Mouse (Mus musculus) neural tube, embryonic 13.5 days (tissue): ENCODE data around the gene Ogfod3. TPM values are rescaled to one million over a fixed set of nuclear protein-coding genes. Genes with fewer than 3 reads are reported as not detected.

ENCODE experiments used
- ATAC-seq: fragments of 200-750 bp; cut with Nextera tagmentation; 2 replicates; pipeline ENCODE4 v1.8.0; 2017; ENCODE audit warnings: low read depth, mild to moderate bottlenecking, moderate TSS enrichment, moderate library complexity
- H3K27ac ChIP-seq: fragments of 300-500 bp; sonication (generic); replicated peaks from 2 replicates; pipeline ENCODE4 v1.5.1; 2015; ENCODE audit warnings: moderate library complexity, mild to moderate bottlenecking, inconsistent platforms
- H3K27me3 ChIP-seq: fragments of 300-500 bp; sonication (generic); 2 replicates; pipeline ENCODE4 v1.6.1; 2015; ENCODE audit warnings: mild to moderate bottlenecking, inconsistent platforms
- H3K36me3 ChIP-seq: fragments of 300-500 bp; sonication (generic); 2 replicates; pipeline ENCODE4 v1.6.1; 2015; ENCODE audit warnings: mild to moderate bottlenecking, inconsistent platforms
- H3K4me1 ChIP-seq: fragments of 300-500 bp; sonication (generic); replicated peaks from 2 replicates; pipeline ENCODE4 v1.6.1; 2015; ENCODE audit warnings: inconsistent platforms
- H3K4me2 ChIP-seq: fragments of 300-500 bp; sonication (generic); 2 replicates; pipeline ENCODE4 v1.6.1; 2015; ENCODE audit warnings: inconsistent platforms, mild to moderate bottlenecking, moderate library complexity
- H3K4me3 ChIP-seq: fragments of 300-500 bp; sonication (generic); 2 replicates; pipeline ENCODE4 v1.5.1; 2015; ENCODE audit warnings: mild to moderate bottlenecking, inconsistent platforms
- H3K9ac ChIP-seq: fragments of 300-500 bp; sonication (generic); 2 replicates; pipeline ENCODE4 v1.6.1; 2015; ENCODE audit warnings: moderate library complexity, mild to moderate bottlenecking, inconsistent platforms
- H3K9me3 ChIP-seq: fragments of 300-500 bp; sonication (generic); 2 replicates; pipeline ENCODE4 v1.6.1; 2016; ENCODE audit warnings: inconsistent platforms
- WGBS: fragments of 180-500 bp; shearing (Covaris S2); methylation state at CpG from one replicate; pipeline ENCODE4 v1.1.7; 2015; 5-methylcytosine and 5-hydroxymethylcytosine counted together
- polyA plus RNA-seq: library from polyadenylated mRNA; unstranded; fragments of >200 nt; fragmentation: Nextera tagmentation; extraction: Ambion mirVana; gene quantifications from 2 replicates; pipeline ENCODE4 v1.2.1, GENCODE M21; 2015

The Ogfod3 gene
- 26.3 and 28.8 TPM in 2 replicates for polyA plus RNA-seq

DNA sequence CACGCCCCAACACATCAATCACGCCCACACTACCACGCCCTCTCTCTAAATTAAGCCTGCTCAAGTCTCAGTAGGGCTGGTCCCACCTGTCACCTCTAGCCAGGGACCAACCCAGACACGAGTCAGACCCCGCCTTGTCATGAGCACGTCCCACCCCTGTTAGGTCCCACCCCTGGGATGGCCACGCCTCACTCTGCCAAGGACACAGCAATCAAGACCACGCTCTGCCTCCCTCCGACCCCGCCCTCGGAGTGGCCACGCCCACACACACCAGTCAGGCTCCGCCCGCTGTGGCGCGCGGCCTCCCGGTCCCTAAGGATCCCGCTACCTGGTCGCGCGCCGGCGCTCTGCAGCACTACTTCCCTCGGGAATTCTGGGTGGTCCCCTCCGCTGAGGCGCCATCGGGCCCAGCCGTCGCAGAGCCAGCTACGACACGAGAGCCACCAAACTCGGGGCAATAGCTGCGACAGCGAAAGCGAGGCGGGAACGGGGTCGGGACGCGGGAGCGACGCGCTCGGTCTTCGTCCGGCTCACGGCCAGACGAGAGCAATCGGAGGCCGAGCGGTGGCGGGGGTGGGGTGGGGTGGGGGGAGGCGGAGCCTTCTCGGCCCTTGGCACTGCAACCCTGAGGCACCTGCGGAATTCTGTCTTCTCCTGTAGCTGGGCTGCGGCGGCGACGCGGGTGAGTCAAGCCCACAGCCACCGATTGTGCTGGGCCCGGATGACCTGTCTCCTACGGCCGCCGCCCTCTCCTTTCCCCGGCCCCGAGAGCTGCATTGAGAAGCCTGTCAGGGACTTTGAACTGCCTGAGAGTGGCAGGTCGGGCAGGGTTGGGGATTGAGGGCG, at the start of gene Ogfod3, which contains the start of gene Hexdc:
Ogfod3 (minus strand) TSS at position 551 of the 846 bp plus-strand sequence.
Hexdc (plus strand) TSS at position 273 of the 846 bp plus-strand sequence.
- Histone ChIP-seq H3K4me1 (peaks cover 16% of the 10 kb centered on the region), H3K9ac (peak within 1 kb of the TSS; percentile 86), H3K27me3 (no peaks in the 10 kb centered on the region), H3K4me3 (peak within 1 kb of the TSS; percentile 75), H3K27ac (peak within 1 kb of the TSS; percentile 88), H3K36me3 (0 out of 2 replicates have a peak, but pooled peaks cover 13% of the 10 kb centered on the region), H3K4me2 (peak within 1 kb of the TSS; percentile 76), H3K9me3 (no peaks in the 10 kb centered on the region)
- ATAC-seq: peak; percentile 97
- under 1% methylated on average over 70 of the region's 70 CpGs for WGBS

DNA sequence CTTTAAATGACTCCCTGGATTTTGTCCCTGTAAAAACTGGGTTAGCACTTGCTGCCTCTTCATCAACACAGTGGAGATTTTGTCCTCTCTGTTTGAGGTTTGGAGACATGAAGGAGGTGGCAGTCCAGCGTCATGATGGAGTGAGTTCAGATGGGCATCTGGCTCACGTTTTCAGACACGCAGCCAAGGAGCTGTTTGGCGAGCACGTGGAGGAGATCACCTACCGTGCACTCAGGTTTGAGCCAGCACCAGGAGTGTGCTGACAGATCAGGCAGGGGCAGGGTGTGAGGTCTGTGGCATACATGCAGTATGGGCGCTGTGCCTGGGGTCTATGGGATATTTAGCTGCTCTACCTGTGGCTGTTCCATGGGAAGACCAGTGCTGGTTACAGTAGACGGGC, 45.7 kb upstream of the Ogfod3 start:
- Histone ChIP-seq H3K9ac (no peak overlapping the region), H3K9me3 (no peaks in the 10 kb centered on the region), H3K36me3 (peaks cover 97% of the 10 kb centered on the region), H3K27me3 (no peaks in the 10 kb centered on the region), H3K4me3 (no peak overlapping the region), H3K4me2 (no peak overlapping the region), H3K4me1 (no peaks in the 10 kb centered on the region), H3K27ac (no peak overlapping the region)
- ATAC-seq: no peak
- 88% methylated on average over 8 of the region's 8 CpGs for WGBS

DNA sequence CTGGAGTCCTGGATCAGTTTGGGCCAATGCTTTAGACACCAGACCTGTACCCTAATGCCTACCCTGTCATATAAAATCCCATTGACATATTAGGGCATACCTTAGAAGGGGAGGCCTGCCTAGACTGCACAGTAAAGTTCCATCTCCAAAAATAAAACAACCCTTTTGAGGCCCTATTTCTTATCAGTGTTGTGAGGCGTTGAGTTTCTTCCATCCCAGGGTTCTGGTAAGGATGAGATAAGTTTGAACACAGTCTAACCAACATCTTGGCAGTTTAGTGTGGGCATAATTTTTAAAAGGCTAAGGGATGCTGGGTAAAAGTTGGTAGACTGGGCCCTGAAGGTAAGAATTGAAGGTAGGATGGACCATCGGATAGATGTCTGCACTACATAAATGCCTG, 35.2 kb upstream of the Ogfod3 start:
- H3K36me3 ChIP-seq: peaks cover 56% of the 10 kb centered on the region
- no peak for ATAC-seq
- 93% methylated on average over 2 of the region's 2 CpGs for WGBS

DNA sequence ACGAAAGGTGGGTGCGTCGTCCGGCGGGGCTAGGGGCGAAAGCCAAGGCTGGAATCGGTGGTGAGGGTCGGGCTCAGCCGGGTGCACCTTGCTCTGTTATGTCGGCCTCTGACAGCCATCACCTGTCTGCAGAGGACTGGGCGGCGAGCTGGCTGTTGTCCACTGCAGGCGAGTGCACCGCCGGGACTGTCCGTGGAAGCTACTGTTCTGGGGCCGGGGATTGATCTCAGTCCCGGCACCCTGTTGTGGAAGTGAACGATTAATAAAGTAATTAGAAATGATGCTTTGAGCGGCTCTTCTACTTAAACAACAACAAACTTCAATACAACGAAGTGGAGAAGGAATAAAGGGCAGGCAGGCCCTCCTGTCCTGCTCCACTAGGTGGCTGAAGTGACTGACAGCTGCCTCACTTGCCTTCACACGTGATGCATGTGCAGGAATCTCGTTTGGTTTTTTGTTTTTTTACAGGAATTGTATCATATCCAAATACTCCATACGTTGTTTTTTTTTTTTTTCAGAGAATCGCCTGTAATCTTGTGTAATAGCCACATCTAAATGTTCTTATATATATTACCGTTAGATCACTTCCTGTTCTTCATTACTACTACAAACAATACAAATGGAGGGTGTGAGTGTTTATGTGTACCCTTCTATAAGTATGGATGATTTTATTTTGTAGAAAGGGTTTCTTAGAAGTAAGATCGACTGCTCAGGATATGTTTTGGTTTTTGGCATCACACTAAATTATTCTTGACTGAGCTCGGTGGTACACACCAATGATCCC, 33.0 kb upstream of the Ogfod3 start:
- H3K4me2 ChIP-seq: peak overlapping the region; percentile 76
- WGBS: 4% methylated on average over 28 of the region's 28 CpGs

More for the DNA sequence above, 35.2 kb upstream of the Ogfod3 start:
- no peak overlapping the region for H3K9ac ChIP-seq
- no peaks in the 10 kb centered on the region for H3K27me3 ChIP-seq
- peak overlapping the region; percentile 76; the same call in 1 of the 2 replicates for H3K4me2 ChIP-seq
- peaks cover 51% of the 10 kb centered on the region for H3K4me1 ChIP-seq
- no peak overlapping the region for H3K4me3 ChIP-seq
- no peak overlapping the region for H3K27ac ChIP-seq
- H3K9me3 ChIP-seq: no peaks in the 10 kb centered on the region

DNA sequence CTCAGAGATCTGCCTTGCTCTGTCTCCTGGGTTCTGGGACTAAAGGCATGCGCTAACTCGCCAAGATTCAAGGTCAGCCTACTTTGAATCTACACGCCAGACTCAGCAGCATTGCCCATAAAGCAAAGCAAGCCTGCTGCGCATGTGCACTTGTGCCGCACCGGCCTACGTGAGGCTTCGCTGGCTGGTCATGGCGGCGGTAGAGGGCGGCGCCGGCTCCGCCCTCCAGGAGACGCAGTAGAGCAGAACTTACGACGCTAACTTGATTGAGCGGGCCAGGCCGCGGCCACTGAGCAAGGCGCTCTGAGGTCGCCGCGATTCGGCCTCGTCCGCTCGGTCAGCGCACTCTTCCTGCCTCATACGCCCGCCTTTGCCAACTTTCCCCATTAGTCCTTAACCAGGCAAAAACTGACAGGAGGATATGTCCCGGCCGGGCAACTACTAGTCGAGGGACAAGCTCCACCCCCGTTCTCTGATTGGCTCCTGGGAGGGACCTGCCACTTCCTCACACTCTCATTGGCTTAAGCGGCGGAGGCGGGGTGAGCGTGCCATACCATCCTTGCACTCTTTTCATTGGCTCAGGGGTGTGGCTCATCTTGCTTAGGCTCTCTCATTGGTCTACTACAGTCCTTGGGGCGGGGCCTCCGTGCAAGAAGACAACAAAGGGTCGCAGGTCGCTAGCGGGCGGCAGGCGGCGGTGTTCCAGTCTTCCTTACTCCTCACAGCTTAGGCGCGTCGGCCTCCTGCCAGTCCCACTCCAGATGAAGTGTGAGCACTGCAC, 32.2 kb upstream of the Ogfod3 start, which contains the start of gene Narf:
Narf (plus strand) TSS at position 690 of the 781 bp plus-strand sequence.
- Histone ChIP-seq H3K9ac (peak within 1 kb of the TSS; percentile 93), H3K36me3 (peaks cover 28% of the 10 kb centered on the region), H3K27me3 (no peaks in the 10 kb centered on the region), H3K4me3 (peak within 1 kb of the TSS; percentile 84), H3K9me3 (no peaks in the 10 kb centered on the region), H3K4me1 (peaks cover 45% of the 10 kb centered on the region), H3K27ac (peak within 1 kb of the TSS; percentile 99), H3K4me2 (peak within 1 kb of the TSS; percentile 76)
- WGBS: under 1% methylated on average over 50 of the region's 50 CpGs
- peak; percentile 100 for ATAC-seq

More for the DNA sequence above, 33.0 kb upstream of the Ogfod3 start:
- ATAC-seq: peak; percentile 18; the same call in 1 of the 2 replicates
- no peaks in the 10 kb centered on the region for H3K9me3 ChIP-seq
- H3K4me3 ChIP-seq: peak overlapping the region; percentile 84
- H3K9ac ChIP-seq: peak overlapping the region; percentile 93
- peaks cover 51% of the 10 kb centered on the region for H3K4me1 ChIP-seq
- no peaks in the 10 kb centered on the region for H3K27me3 ChIP-seq
- H3K27ac ChIP-seq: peak overlapping the region; percentile 99
- H3K36me3 ChIP-seq: peaks cover 36% of the 10 kb centered on the region

DNA sequence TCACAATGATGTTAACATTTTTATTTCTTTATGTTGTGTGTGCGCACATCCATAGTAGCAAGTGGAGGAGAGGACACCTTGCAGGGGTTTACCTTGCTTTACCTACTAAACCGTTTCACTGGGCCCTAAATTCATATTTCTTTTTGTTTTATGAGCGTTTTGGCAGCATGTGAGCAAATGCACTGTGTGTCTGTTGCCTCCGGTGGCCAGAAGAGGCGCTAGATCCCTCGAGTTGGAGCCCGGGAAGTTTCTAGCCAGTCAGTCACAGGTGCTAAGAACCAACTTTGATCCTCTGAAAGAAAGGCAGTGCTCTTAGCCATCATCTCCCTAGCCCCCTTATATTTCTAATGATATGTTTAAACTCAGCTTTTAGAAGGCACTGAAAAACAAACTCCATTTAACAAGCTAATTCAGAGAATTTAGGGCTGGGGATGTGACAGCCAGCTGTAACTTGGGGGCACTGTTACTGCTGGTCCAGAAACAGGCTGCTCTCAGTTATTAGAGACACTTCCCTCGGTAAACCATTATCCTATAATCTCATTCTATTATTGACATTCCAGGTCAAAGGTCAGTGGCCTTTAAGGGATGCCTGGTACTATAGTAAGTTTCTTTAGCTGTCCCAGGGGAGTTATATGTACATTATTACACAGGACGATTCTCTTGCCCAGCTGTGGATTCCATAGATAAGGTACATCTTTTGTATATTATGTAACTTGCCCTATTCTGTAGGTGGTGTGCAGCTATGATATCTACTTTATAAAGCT, 31.1 kb upstream of the Ogfod3 start:
- Histone ChIP-seq H3K9me3 (no peaks in the 10 kb centered on the region), H3K27ac (peak overlapping the region; percentile 99), H3K27me3 (no peaks in the 10 kb centered on the region), H3K4me3 (0 out of 2 replicates have a peak overlapping the region, but pooled peaks have one; percentile 84), H3K4me2 (peak overlapping the region; percentile 56), H3K9ac (no peak overlapping the region), H3K4me1 (peaks cover 34% of the 10 kb centered on the region), H3K36me3 (peaks cover 19% of the 10 kb centered on the region)
- 27% methylated on average over 9 of the region's 9 CpGs for WGBS
- no peak for ATAC-seq

DNA sequence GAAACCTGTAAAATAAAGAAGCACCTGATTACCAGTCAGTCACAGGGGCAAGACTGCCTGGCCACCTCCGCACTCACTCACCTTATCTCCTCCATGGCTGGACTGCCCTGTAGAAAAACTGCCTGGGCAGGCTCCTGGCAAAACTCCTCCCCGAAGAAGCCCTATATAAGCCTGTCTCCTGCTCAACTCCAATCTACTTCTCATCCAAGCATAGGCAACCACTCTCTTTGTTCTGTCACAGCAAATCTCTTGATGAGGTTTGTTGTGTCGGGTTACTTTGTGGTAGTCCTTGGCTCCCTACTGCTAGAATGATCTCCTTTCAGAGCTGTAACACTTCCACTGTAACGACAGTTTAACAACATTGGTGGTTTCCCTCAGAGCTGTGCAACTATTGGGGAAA, 28.2 kb upstream of the Ogfod3 start:
- Histone ChIP-seq H3K4me1 (peaks cover 27% of the 10 kb centered on the region), H3K4me3 (no peak overlapping the region), H3K4me2 (no peak overlapping the region), H3K27ac (no peak overlapping the region), H3K9ac (no peak overlapping the region), H3K36me3 (no peaks in the 10 kb centered on the region), H3K27me3 (no peaks in the 10 kb centered on the region), H3K9me3 (no peaks in the 10 kb centered on the region)
- WGBS: 30% methylated on average over 4 of the region's 4 CpGs
- no peak for ATAC-seq

DNA sequence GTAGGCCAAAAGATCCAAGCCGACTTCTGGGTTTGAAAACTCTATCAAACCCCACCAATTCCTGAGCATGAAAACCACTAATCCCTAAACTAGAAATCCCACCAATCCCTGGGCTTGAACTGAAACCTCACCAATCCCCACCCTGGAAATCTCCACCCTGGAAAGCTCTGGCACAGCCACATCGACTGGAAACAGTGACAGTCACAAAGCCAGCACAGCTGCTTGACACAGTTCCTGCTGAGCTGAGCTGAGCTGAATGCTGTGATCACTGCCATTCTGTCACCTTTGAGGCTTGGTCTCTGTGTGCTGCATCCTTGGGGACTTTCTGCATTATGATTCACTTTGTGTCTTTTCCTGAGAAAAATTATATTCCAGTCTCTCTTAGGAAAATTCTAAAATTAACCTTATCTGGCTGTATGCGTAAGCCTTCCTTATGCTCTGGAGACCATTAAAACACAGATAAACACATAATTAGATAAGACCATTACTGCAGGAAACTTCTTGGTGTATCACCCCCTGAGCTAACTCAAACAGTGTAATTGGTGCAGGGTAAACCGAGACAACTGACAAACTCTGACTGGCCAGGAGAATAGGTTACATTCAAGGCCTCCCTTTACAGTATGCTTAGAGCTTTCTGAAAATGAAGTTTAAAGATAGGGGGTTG, 27.2 kb upstream of the Ogfod3 start:
- H3K9ac ChIP-seq: no peak overlapping the region
- 59% methylated on average over 4 of the region's 4 CpGs for WGBS

DNA sequence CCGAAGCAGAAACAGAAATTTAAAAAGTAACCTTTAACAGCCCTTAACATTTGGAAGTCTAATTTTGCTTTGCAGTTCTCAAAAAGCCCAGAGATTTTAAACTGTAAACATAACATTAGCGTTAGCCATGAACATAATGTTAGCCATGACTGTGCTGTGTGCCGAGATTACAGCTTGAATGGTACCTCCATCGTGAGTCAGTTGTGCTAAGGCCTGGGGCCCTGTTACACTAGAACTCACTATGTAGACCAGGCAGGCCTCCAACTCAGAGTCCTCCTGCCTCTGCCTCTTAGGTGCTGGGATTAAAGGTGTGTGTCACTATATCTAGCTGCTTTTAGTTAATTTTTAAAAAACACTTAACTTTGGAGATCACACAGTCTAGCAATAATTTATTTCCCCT, 26.7 kb upstream of the Ogfod3 start:
- Histone ChIP-seq H3K4me3 (no peak overlapping the region), H3K36me3 (peaks cover 11% of the 10 kb centered on the region), H3K9me3 (no peaks in the 10 kb centered on the region), H3K27ac (no peak overlapping the region), H3K9ac (no peak overlapping the region), H3K27me3 (no peaks in the 10 kb centered on the region), H3K4me1 (peaks cover 34% of the 10 kb centered on the region), H3K4me2 (no peak overlapping the region)
- ATAC-seq: no peak
- 89% methylated on average over 4 of the region's 4 CpGs for whole genome bisulfite sequencing

More for the DNA sequence above, 27.2 kb upstream of the Ogfod3 start:
- H3K27me3 ChIP-seq: no peaks in the 10 kb centered on the region
- H3K27ac ChIP-seq: no peak overlapping the region
- no peak for ATAC-seq
- peaks cover 37% of the 10 kb centered on the region for H3K4me1 ChIP-seq
- H3K9me3 ChIP-seq: no peaks in the 10 kb centered on the region
- H3K36me3 ChIP-seq: peaks cover 5% of the 10 kb centered on the region
- no peak overlapping the region for H3K4me3 ChIP-seq
- H3K4me2 ChIP-seq: no peak overlapping the region

DNA sequence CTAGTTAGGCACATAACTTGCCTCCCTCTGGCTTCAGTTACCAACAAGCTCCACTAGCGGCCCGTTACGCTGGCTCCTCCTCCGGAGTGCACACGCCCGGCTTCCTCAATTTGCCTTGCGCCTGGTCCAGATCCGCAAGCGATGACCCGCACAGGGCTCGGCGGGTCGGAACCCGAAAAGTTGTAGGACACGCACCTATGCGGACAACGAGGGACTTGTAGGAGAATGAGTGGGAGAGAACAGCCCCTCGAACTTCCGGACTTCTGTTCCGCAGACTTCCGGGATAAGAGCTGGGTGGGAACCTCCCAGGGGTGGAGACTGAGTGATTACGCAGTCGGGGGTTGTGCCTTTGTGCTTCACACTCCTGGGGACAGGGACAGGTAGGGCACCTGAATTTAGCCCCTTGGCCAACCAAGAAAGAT, 24.5 kb upstream of the Ogfod3 start, which contains the start of gene Cybc1:
Cybc1 (minus strand) TSS at position 305 of the 422 bp plus-strand sequence.
- under 1% methylated on average over 23 of the region's 23 CpGs for WGBS
- peak within 1 kb of the TSS; percentile 92 for H3K4me2 ChIP-seq

More for the DNA sequence above, 24.5 kb upstream of the Ogfod3 start, which contains the start of gene Cybc1:
- peak within 1 kb of the TSS; percentile 82 for H3K4me3 ChIP-seq
- peaks cover 29% of the 10 kb centered on the region for H3K4me1 ChIP-seq
- H3K9me3 ChIP-seq: no peaks in the 10 kb centered on the region
- no peaks in the 10 kb centered on the region for H3K27me3 ChIP-seq
- peak; percentile 92 for ATAC-seq
- peak within 1 kb of the TSS; percentile 81 for H3K9ac ChIP-seq
- H3K36me3 ChIP-seq: peaks cover 33% of the 10 kb centered on the region
- peak within 1 kb of the TSS; percentile 79 for H3K27ac ChIP-seq
